Mouse (Mus musculus) c-Kit-positive CD71-positive TER-119-negative erythroid progenitor cells, embryonic 14.5 days (primary cell): ENCODE results near the gene Ap2a2.
"Not testable (repeated sequence)": the region's sequence is repeated elsewhere in the genome, so short reads cannot be mapped to it uniquely, and the experiment has no call there.

Experiments used
- DNase-seq: peaks from one replicate; pipeline ENCODE4 v3.0.0-alpha.2; 2013; ENCODE audit warnings: low read depth

Ap2a2 gene

GRCm38 (mm10) chr7:141559726-141560325 lies 2.1 kb upstream of the Ap2a2 start:
- DNase-seq: no peak

GRCm38 (mm10) chr7:141560471-141560870 lies 1.5 kb upstream of the Ap2a2 start:
- no peak for DNase-seq

GRCm38 (mm10) chr7:141562421-141562851 lies 463 bp downstream of the Ap2a2 start:
- DNase-seq: no peak

GRCm38 (mm10) chr7:141562852-141563427 lies 967 bp downstream of the Ap2a2 start:
- DNase-seq: no peak

- no peak for DNase-seq
Observed at GRCm38 (mm10) chr7:141564561-141564960, 2.6 kb downstream of the Ap2a2 start.

GRCm38 (mm10) chr7:141566587-141566986 lies 4.6 kb downstream of the Ap2a2 start:
- DNase-seq: no peak

GRCm38 (mm10) chr7:141569283-141569803 lies 7.4 kb downstream of the Ap2a2 start:
- no peak for DNase-seq

GRCm38 (mm10) chr7:141569916-141570315 lies 7.9 kb downstream of the Ap2a2 start:
- DNase-seq: no peak

GRCm38 (mm10) chr7:141570625-141571295 lies 8.8 kb downstream of the Ap2a2 start:
- no peak for DNase-seq

GRCm38 (mm10) chr7:141574041-141574440 lies 12.1 kb downstream of the Ap2a2 start:
- DNase-seq: no peak

- no peak for DNase-seq
Observed at GRCm38 (mm10) chr7:141575481-141575880, 13.5 kb downstream of the Ap2a2 start.

GRCm38 (mm10) chr7:141577801-141578200 lies 15.8 kb downstream of the Ap2a2 start:
- DNase-seq: no peak

- DNase-seq: no peak
Observed at GRCm38 (mm10) chr7:141578511-141578910, 16.5 kb downstream of the Ap2a2 start.

GRCm38 (mm10) chr7:141578943-141579342 lies 17.0 kb downstream of the Ap2a2 start:
- DNase-seq: no peak

GRCm38 (mm10) chr7:141581323-141581722 lies 19.4 kb downstream of the Ap2a2 start:
- DNase-seq: no peak

GRCm38 (mm10) chr7:141584048-141584841 lies 22.3 kb downstream of the Ap2a2 start:
- no peak for DNase-seq

GRCm38 (mm10) chr7:141585288-141585687 lies 23.3 kb downstream of the Ap2a2 start:
- peak; percentile 91 for DNase-seq

- no peak for DNase-seq
Observed at GRCm38 (mm10) chr7:141585881-141586280, 23.9 kb downstream of the Ap2a2 start.

- DNase-seq: no peak
Observed at GRCm38 (mm10) chr7:141588890-141589289, 26.9 kb downstream of the Ap2a2 start.

GRCm38 (mm10) chr7:141590249-141590648 lies 28.3 kb downstream of the Ap2a2 start:
- DNase-seq: not testable (repeated sequence)

GRCm38 (mm10) chr7:141590959-141591358 lies 29.0 kb downstream of the Ap2a2 start:
- no peak for DNase-seq

- no peak for DNase-seq
Observed at GRCm38 (mm10) chr7:141592096-141592495, 30.1 kb downstream of the Ap2a2 start.
